Mouse (Mus musculus): ENCODE results near the gene Hjurp. TPM values are rescaled to one million over a fixed set of nuclear protein-coding genes. Genes with fewer than 3 reads are reported as not detected.

The Hjurp gene
- total and polyA plus RNA-seq, 3 experiments, result 59.4 to 103 (median 76.3) TPM

GRCm38 (mm10) chr1:88213061-88213460 lies 64.4 kb downstream of the Hjurp start:
- H3K27ac ChIP-seq (ENCODE audit: control insufficient read depth, low read depth, low read length), result no peak overlapping the region
- DNase-seq (ENCODE audit: low read depth, low spot score), result peak; percentile 4
- H3K4me3 ChIP-seq (ENCODE audit: control insufficient read depth in 1 of 2, insufficient read depth in 1 of 2, low read depth in 2 of 2, low read length in 2 of 2), result no peak overlapping the region
- no peaks in the 10 kb centered on the region for H3K9me3 ChIP-seq (replicated peaks; ENCODE audit: insufficient read depth, low read length)
- TF ChIP-seq ETS1 (IDR thresholded peaks at IDR 0.05; ENCODE audit: low read depth, low read length) (no peak), POLR2A (IDR thresholded peaks at IDR 0.05; ENCODE audit: control insufficient read depth in 1 of 2, insufficient read depth in 1 of 2, low read depth in 1 of 2, low read length in 2 of 2, poor library complexity in 1 of 2) (no peak)
- H3K9ac ChIP-seq (ENCODE audit: control insufficient read depth, low read depth, low read length, poor library complexity, severe bottlenecking), result no peak overlapping the region
- H3K36me3 ChIP-seq (ENCODE audit: control insufficient read depth in 1 of 2, insufficient read depth in 2 of 2, low read length in 2 of 2), result no peaks in the 10 kb centered on the region
- H3K4me1 ChIP-seq (ENCODE audit: control insufficient read depth in 1 of 2, insufficient read depth in 2 of 2, low read length in 2 of 2), result no peaks in the 10 kb centered on the region
- H3K27me3 ChIP-seq (ENCODE audit: control insufficient read depth in 1 of 2, insufficient read depth in 2 of 2, low read length in 2 of 2), result no peaks in the 10 kb centered on the region
- H3K79me2 ChIP-seq (ENCODE audit: control insufficient read depth, insufficient read depth, low read length, poor library complexity), result no peaks in the 10 kb centered on the region

Other genes starting within 250 kb of the Hjurp start
- gene Ugt1a10, start 222.2 kb downstream of the Hjurp start, total RNA-seq (2012; rRNA removed), result not detected in 2 replicates
- gene Ugt1a10, start 222.2 kb downstream of the Hjurp start, polyA plus RNA-seq (2012; ENCODE audit: insufficient read depth in 1 of 2, insufficient read length in 2 of 2, low read depth in 1 of 2, low replicate concordance in 2 of 2, missing spikeins in 1 of 2), result not detected
- not detected in 2 replicates for gene Ugt1a9, start 206.8 kb downstream of the Hjurp start, total RNA-seq (2012; rRNA removed)
- gene Ugt1a9, start 206.8 kb downstream of the Hjurp start, polyA plus RNA-seq (2012; ENCODE audit: insufficient read depth in 1 of 2, insufficient read length in 2 of 2, low read depth in 1 of 2, low replicate concordance in 2 of 2, missing spikeins in 1 of 2), result not detected
- not detected in 2 replicates for gene Ugt1a8, start 189.8 kb downstream of the Hjurp start, total RNA-seq (2012; rRNA removed)
- not detected for gene Ugt1a8, start 189.8 kb downstream of the Hjurp start, polyA plus RNA-seq (2012; ENCODE audit: insufficient read depth in 1 of 2, insufficient read length in 2 of 2, low read depth in 1 of 2, low replicate concordance in 2 of 2, missing spikeins in 1 of 2)
- gene Ugt1a7c, start 182.6 kb downstream of the Hjurp start, total RNA-seq (2012; rRNA removed), result 0.03 TPM in 1 of 2 replicates, not detected in the other
- gene Ugt1a7c, start 182.6 kb downstream of the Hjurp start, polyA plus RNA-seq (2012; ENCODE audit: insufficient read depth in 1 of 2, insufficient read length in 2 of 2, low read depth in 1 of 2, low replicate concordance in 2 of 2, missing spikeins in 1 of 2), result not detected
- not detected in 2 replicates for gene Ugt1a6b, start 174.4 kb downstream of the Hjurp start, total RNA-seq (2012; rRNA removed)
- not detected for gene Ugt1a6b, start 174.4 kb downstream of the Hjurp start, polyA plus RNA-seq (2012; ENCODE audit: insufficient read depth in 1 of 2, insufficient read length in 2 of 2, low read depth in 1 of 2, low replicate concordance in 2 of 2, missing spikeins in 1 of 2)
- gene Ugt1a6a, start 142.8 kb downstream of the Hjurp start, total RNA-seq (2012; rRNA removed), result not detected in 2 replicates
- gene Ugt1a6a, start 142.8 kb downstream of the Hjurp start, polyA plus RNA-seq (2012; ENCODE audit: insufficient read depth in 1 of 2, insufficient read length in 2 of 2, low read depth in 1 of 2, low replicate concordance in 2 of 2, missing spikeins in 1 of 2), result not detected
- not detected in 2 replicates for gene Ugt1a5, start 111.6 kb downstream of the Hjurp start, total RNA-seq (2012; rRNA removed)
- gene Ugt1a5, start 111.6 kb downstream of the Hjurp start, polyA plus RNA-seq (2012; ENCODE audit: insufficient read depth in 1 of 2, insufficient read length in 2 of 2, low read depth in 1 of 2, low replicate concordance in 2 of 2, missing spikeins in 1 of 2), result not detected
- not detected in 2 replicates for gene Ugt1a2, start 77.0 kb downstream of the Hjurp start, total RNA-seq (2012; rRNA removed)
- not detected for gene Ugt1a2, start 77.0 kb downstream of the Hjurp start, polyA plus RNA-seq (2012; ENCODE audit: insufficient read depth in 1 of 2, insufficient read length in 2 of 2, low read depth in 1 of 2, low replicate concordance in 2 of 2, missing spikeins in 1 of 2)
- gene Dnajb3, start 71.9 kb downstream of the Hjurp start, total RNA-seq (2012; rRNA removed), result not detected in 2 replicates
- not detected for gene Dnajb3, start 71.9 kb downstream of the Hjurp start, polyA plus RNA-seq (2012; ENCODE audit: insufficient read depth in 1 of 2, insufficient read length in 2 of 2, low read depth in 1 of 2, low replicate concordance in 2 of 2, missing spikeins in 1 of 2)
- gene Ugt1a1, start 65.7 kb downstream of the Hjurp start, total RNA-seq (2012; rRNA removed), result not detected in 2 replicates
- gene Ugt1a1, start 65.7 kb downstream of the Hjurp start, polyA plus RNA-seq (2012; ENCODE audit: insufficient read depth in 1 of 2, insufficient read length in 2 of 2, low read depth in 1 of 2, low replicate concordance in 2 of 2, missing spikeins in 1 of 2), result not detected
- gene Mroh2a, start 50.6 kb downstream of the Hjurp start, total RNA-seq (2012; rRNA removed), result 0.20 and 0.27 TPM in 2 replicates
- 1 to 10 TPM in 1 of 2 experiments, not detected in 1; 2.5 TPM for gene Mroh2a, start 50.6 kb downstream of the Hjurp start, polyA plus RNA-seq (2012; ENCODE audit: insufficient read depth in 1 of 2, insufficient read length in 2 of 2, low read depth in 1 of 2, low replicate concordance in 2 of 2, missing spikeins in 1 of 2)
- gene Trpm8, start within 50 bp of the Hjurp start, total RNA-seq (2012; rRNA removed), result not detected in 2 replicates
- not detected for gene Trpm8, start within 50 bp of the Hjurp start, polyA plus RNA-seq (2012; ENCODE audit: insufficient read depth in 1 of 2, insufficient read length in 2 of 2, low read depth in 1 of 2, low replicate concordance in 2 of 2, missing spikeins in 1 of 2)
- not detected in 2 replicates for gene Spp2, start 129.3 kb upstream of the Hjurp start, total RNA-seq (2012; rRNA removed)
- not detected for gene Spp2, start 129.3 kb upstream of the Hjurp start, polyA plus RNA-seq (2012; ENCODE audit: insufficient read depth in 1 of 2, insufficient read length in 2 of 2, low read depth in 1 of 2, low replicate concordance in 2 of 2, missing spikeins in 1 of 2)
- not detected in 2 replicates for gene Glrp1, start 232.4 kb upstream of the Hjurp start, total RNA-seq (2012; rRNA removed)
- gene Glrp1, start 232.4 kb upstream of the Hjurp start, polyA plus RNA-seq (2012; ENCODE audit: insufficient read depth in 1 of 2, insufficient read length in 2 of 2, low read depth in 1 of 2, low replicate concordance in 2 of 2, missing spikeins in 1 of 2), result not detected